Mouse (Mus musculus): ENCODE results near the gene Mapk9.
A peak's percentile ranks its signal among the peaks of the same experiment; 100 is the strongest.

The Mapk9 gene

GRCm38 (mm10) chr11:49900043-49900442 is 53.5 kb downstream of the Mapk9 start:
- no peak for DNase-seq

- no peak for DNase-seq
Observed at GRCm38 (mm10) chr11:49900962-49901658, 54.6 kb downstream of the Mapk9 start.

- peak; percentile 95 to 96 for DNase-seq
Observed at GRCm38 (mm10) chr11:49901659-49902458, 55.3 kb downstream of the Mapk9 start, which contains the start of gene Rasgef1c. TSS of gene Rasgef1c (plus strand) at chr11:49901835.

- DNase-seq, result peak; percentile 91 to 94
Observed at GRCm38 (mm10) chr11:49903333-49903732, 56.8 kb downstream of the Mapk9 start.

GRCm38 (mm10) chr11:49918521-49919180 is 72.1 kb downstream of the Mapk9 start:
- DNase-seq, result no peak

- no peak for DNase-seq
Observed at GRCm38 (mm10) chr11:49919304-49919703, 72.8 kb downstream of the Mapk9 start.

- DNase-seq, result no peak
Observed at GRCm38 (mm10) chr11:49923539-49923938, 77.0 kb downstream of the Mapk9 start.

GRCm38 (mm10) chr11:49926183-49926582 is 79.6 kb downstream of the Mapk9 start:
- no peak for DNase-seq

- DNase-seq, result peak in 1 of 2 experiments; percentile 36
Observed at GRCm38 (mm10) chr11:49927169-49927568, 80.6 kb downstream of the Mapk9 start.

GRCm38 (mm10) chr11:49927670-49928069 is 81.1 kb downstream of the Mapk9 start:
- no peak for DNase-seq

GRCm38 (mm10) chr11:49931037-49931625 is 84.6 kb downstream of the Mapk9 start:
- DNase-seq, result peak in 1 of 2 experiments; percentile 52

- peak; percentile 46 to 64 for DNase-seq
Observed at GRCm38 (mm10) chr11:49931853-49932252, 85.3 kb downstream of the Mapk9 start.

- no peak for DNase-seq
Observed at GRCm38 (mm10) chr11:49933811-49934210, 87.3 kb downstream of the Mapk9 start.

GRCm38 (mm10) chr11:49934322-49934721 is 87.8 kb downstream of the Mapk9 start:
- peak; percentile 50 to 67 for DNase-seq
